Mouse (Mus musculus) liver, adult 2 months (tissue): ENCODE data around the gene Ppp2r2c. TPM values are rescaled to one million over a fixed set of nuclear protein-coding genes. Genes with fewer than 3 reads are reported as not detected.
A peak's percentile ranks its signal among the peaks of the same experiment; 100 is the strongest.

Experiments
- DNase-seq: peaks from one replicate; pipeline ENCODE4 v3.0.0-alpha.2; 2011; ENCODE audit warnings: low read depth, low spot score; ENCODE audit errors: extremely low read depth
- H3K27ac ChIP-seq: fragments of 200-500 bp; replicated peaks from 2 replicates; pipeline ENCODE4 v1.5.1; 2012; ENCODE audit warnings: low read depth, mild to moderate bottlenecking, control low read depth, inconsistent platforms, low read length; ENCODE audit not compliant: insufficient read depth
- H3K27me3 ChIP-seq: fragments of 200-500 bp; 2 replicates; pipeline ENCODE4 v1.6.1; 2012; ENCODE audit warnings: mild to moderate bottlenecking, moderate library complexity, low read length, inconsistent platforms; ENCODE audit not compliant: control insufficient read depth, insufficient read depth
- H3K36me3 ChIP-seq: fragments of 200-500 bp; 2 replicates; pipeline ENCODE4 v1.6.1; 2012; ENCODE audit warnings: low read length, inconsistent platforms; ENCODE audit not compliant: control insufficient read depth, insufficient read depth
- H3K4me1 ChIP-seq: fragments of 200-500 bp; 2 replicates; pipeline ENCODE4 v1.6.1; 2011; ENCODE audit warnings: low read length; ENCODE audit not compliant: control insufficient read depth, insufficient read depth
- H3K4me3 ChIP-seq: fragments of 200-500 bp; 2 replicates; pipeline ENCODE4 v1.5.1; 2011; ENCODE audit warnings: low read depth, mild to moderate bottlenecking, control low read depth, low read length, moderate library complexity; ENCODE audit not compliant: insufficient read depth
- H3K79me2 ChIP-seq: fragments of 200-500 bp; 2 replicates; pipeline ENCODE4 v1.6.1; 2012; ENCODE audit warnings: inconsistent platforms, mild to moderate bottlenecking, low read length, moderate library complexity; ENCODE audit not compliant: control insufficient read depth, insufficient read depth
- H3K9ac ChIP-seq: fragments of 200-500 bp; 2 replicates; pipeline ENCODE4 v1.6.1; 2012; ENCODE audit warnings: low read depth, mild to moderate bottlenecking, control low read depth, inconsistent platforms, low read length
- CTCF ChIP-seq: fragments of 200-500 bp; IDR thresholded peaks from 2 replicates; pipeline ENCODE4 v1.5.1; 2011; ENCODE audit warnings: low read depth, low read length, control low read depth
- POLR2A ChIP-seq: fragments of 200-500 bp; IDR thresholded peaks from 2 replicates; pipeline ENCODE4 v1.6.1; 2011; ENCODE audit warnings: low read length, control low read depth; ENCODE audit not compliant: insufficient read depth; ENCODE audit errors: extremely low read depth
- WGBS: fragments of 180-500 bp; shearing (Covaris S2); methylation state at CpG from one replicate; pipeline ENCODE4 v1.1.7; 2018; 5-methylcytosine and 5-hydroxymethylcytosine counted together
- polyA plus RNA-seq: library from polyadenylated mRNA; depleted of rRNA; stranded (reverse); fragments of >200 nt; gene quantifications from 2 replicates; pipeline ENCODE4 v1.2.3, GENCODE M21; 2012
- total RNA-seq: library from RNA; depleted of rRNA; stranded (reverse); fragments of >200 nt; gene quantifications from 2 replicates; pipeline ENCODE4 v1.2.3, GENCODE M21; 2014

Gene Ppp2r2c
- total and polyA plus RNA-seq, 2 experiments: under 0.01 TPM; not detected in 1

- no peak overlapping the region for H3K9ac ChIP-seq
- no peaks in the 10 kb centered on the region; the same call in 1 of the 2 replicates for H3K79me2 ChIP-seq
- no peaks in the 10 kb centered on the region; the same call in 1 of the 2 replicates for H3K36me3 ChIP-seq
- H3K27me3 ChIP-seq: no peaks in the 10 kb centered on the region
- no peak overlapping the region for H3K4me3 ChIP-seq
- no peaks in the 10 kb centered on the region for H3K4me1 ChIP-seq
- H3K27ac ChIP-seq: no peak overlapping the region
- TF ChIP-seq POLR2A: no peak
- no peak for TF ChIP-seq CTCF
- WGBS: 94% methylated on average over 4 of the region's 4 CpGs
- DNase-seq: no peak
These were observed 114.0 kb downstream of the Ppp2r2c start for GRCm38 (mm10) chr5:36982271-36982670.

GRCm38 (mm10) chr5:36986617-36987016 lies 118.3 kb downstream of the Ppp2r2c start:
- peaks cover 4% of the 10 kb centered on the region; the same call in 1 of the 2 replicates for H3K4me1 ChIP-seq
- H3K27ac ChIP-seq: no peak overlapping the region
- H3K27me3 ChIP-seq: no peaks in the 10 kb centered on the region
- no peaks in the 10 kb centered on the region for H3K36me3 ChIP-seq
- DNase-seq: no peak
- TF ChIP-seq CTCF (no peak), POLR2A (no peak)
- WGBS: 91% methylated on average over 1 of the region's 1 CpGs
- H3K4me3 ChIP-seq: no peak overlapping the region
- H3K79me2 ChIP-seq: peaks cover 6% of the 10 kb centered on the region; the same call in 1 of the 2 replicates
- no peak overlapping the region for H3K9ac ChIP-seq

- WGBS: 12% methylated on average over 24 of the region's 24 CpGs
- Histone ChIP-seq H3K27me3 (no peaks in the 10 kb centered on the region), H3K79me2 (peaks cover 6% of the 10 kb centered on the region; the same call in 1 of the 2 replicates), H3K4me1 (peaks cover 4% of the 10 kb centered on the region; the same call in 1 of the 2 replicates), H3K9ac (peak overlapping the region; percentile 91), H3K27ac (peak overlapping the region; percentile 17; the same call in 1 of the 2 replicates), H3K36me3 (no peaks in the 10 kb centered on the region), H3K4me3 (peak overlapping the region; percentile 90)
- no peak for DNase-seq
- TF ChIP-seq POLR2A: no peak
These were observed 119.9 kb downstream of the Ppp2r2c start for GRCm38 (mm10) chr5:36988124-36988780.

GRCm38 (mm10) chr5:36988781-36989624 lies 120.7 kb downstream of the Ppp2r2c start, which contains the start of gene Wfs1:
TSS of gene Wfs1 (minus strand) at chr5:36989205.
- Histone ChIP-seq H3K4me3 (peak within 1 kb of the TSS; percentile 90), H3K4me1 (peaks cover 4% of the 10 kb centered on the region; the same call in 1 of the 2 replicates), H3K9ac (peak within 1 kb of the TSS; percentile 91), H3K27ac (peak within 1 kb of the TSS; percentile 36), H3K36me3 (no peaks in the 10 kb centered on the region), H3K79me2 (peaks cover 6% of the 10 kb centered on the region; the same call in 1 of the 2 replicates), H3K27me3 (no peaks in the 10 kb centered on the region)
- WGBS: 1% methylated on average over 60 of the region's 60 CpGs
- peak; percentile 96 for DNase-seq
- TF ChIP-seq POLR2A (peak; percentile 83), CTCF (no peak)

GRCm38 (mm10) chr5:36989625-36989977 lies 121.3 kb downstream of the Ppp2r2c start:
- Histone ChIP-seq H3K27me3 (no peaks in the 10 kb centered on the region), H3K4me3 (no peak overlapping the region), H3K36me3 (no peaks in the 10 kb centered on the region), H3K27ac (no peak overlapping the region), H3K4me1 (peaks cover 4% of the 10 kb centered on the region; the same call in 1 of the 2 replicates), H3K79me2 (peaks cover 6% of the 10 kb centered on the region; the same call in 1 of the 2 replicates), H3K9ac (no peak overlapping the region)
- no peak for DNase-seq
- 7% methylated on average over 3 of the region's 3 CpGs for WGBS
- TF ChIP-seq CTCF (no peak), POLR2A (no peak)
